Mouse (Mus musculus) ES-E14 (cell line): ENCODE results near the gene Ptpdc1. TPM values are rescaled to one million over a fixed set of nuclear protein-coding genes. Genes with fewer than 3 reads are reported as not detected.

ENCODE experiments used
- DNase-seq: peaks from one replicate; pipeline ENCODE4 v3.0.0-alpha.2; 2013; ENCODE audit warnings: low read depth, low spot score
- H3K27ac ChIP-seq: 2 replicates; pipeline ENCODE4 v1.5.1; 2012; ENCODE audit warnings: low read depth, mild to moderate bottlenecking, low read length, moderate library complexity, mixed read lengths; ENCODE audit not compliant: poor library complexity, insufficient read depth, severe bottlenecking
- H3K36me3 ChIP-seq: 2 replicates; pipeline ENCODE4 v1.6.1; 2012; ENCODE audit warnings: mild to moderate bottlenecking, low read length, moderate library complexity, mixed read lengths; ENCODE audit not compliant: control insufficient read depth, poor library complexity, insufficient read depth, severe bottlenecking
- H3K4me1 ChIP-seq, 2 experiments: fragments of 150-350 bp in 1 of 2; sonication (generic) in 1 of 2; 2 replicates each; pipeline ENCODE4 v1.6.1; 2012; ENCODE audit warnings: low read length in 2 of 2, mild to moderate bottlenecking in 1 of 2, mixed read lengths in 1 of 2; ENCODE audit not compliant: control insufficient read depth in 2 of 2, insufficient read depth in 2 of 2, poor library complexity in 1 of 2
- H3K4me3 ChIP-seq, 2 experiments: fragments of 150-350 bp in 1 of 2; sonication (generic) in 1 of 2; 2 replicates each; pipeline ENCODE4 v1.5.1; 2012; ENCODE audit warnings: low read length in 2 of 2, low read depth in 1 of 2, mild to moderate bottlenecking in 1 of 2, mixed read lengths in 1 of 2; ENCODE audit not compliant: insufficient read depth in 1 of 2, poor library complexity in 1 of 2, severe bottlenecking in 1 of 2
- H3K9ac ChIP-seq: 2 replicates; pipeline ENCODE4 v1.6.1; 2012; ENCODE audit warnings: low read depth, mild to moderate bottlenecking, low read length, mixed read lengths; ENCODE audit not compliant: poor library complexity, insufficient read depth, severe bottlenecking
- H3K9me3 ChIP-seq: fragments of 150-350 bp; sonication (generic); 2 replicates; pipeline ENCODE4 v1.6.1; 2012; ENCODE audit warnings: low read depth, mild to moderate bottlenecking, low read length; ENCODE audit not compliant: control insufficient read depth, insufficient read depth
- CHD2 ChIP-seq: IDR thresholded peaks from 2 replicates; pipeline ENCODE4 v1.6.1; 2014; ENCODE audit warnings: mild to moderate bottlenecking, low read depth, low read length, inconsistent platforms
- HCFC1 ChIP-seq: IDR thresholded peaks from 2 replicates; pipeline ENCODE4 v1.6.1; 2012; ENCODE audit warnings: low read length, inconsistent platforms, borderline replicate concordance; ENCODE audit not compliant: insufficient read depth
- MAFK ChIP-seq: IDR thresholded peaks from 2 replicates; pipeline ENCODE4 v1.6.1; 2014; ENCODE audit warnings: mild to moderate bottlenecking, low read depth, low read length, inconsistent platforms; ENCODE audit not compliant: insufficient read depth
- ZC3H11A ChIP-seq: IDR thresholded peaks from 2 replicates; pipeline ENCODE4 v1.6.1; 2012; ENCODE audit warnings: low read depth, mild to moderate bottlenecking, inconsistent platforms, low read length, borderline replicate concordance
- ZNF384 ChIP-seq: IDR thresholded peaks from 2 replicates; pipeline ENCODE4 v1.6.1; 2012; ENCODE audit warnings: low read depth, low read length, inconsistent platforms
- in situ Hi-C, 2 experiments: fragments of 600-800 bp; cut with MboI; formaldehyde crosslinking; loops; one replicate each; pipeline ENCODE4 v1.15.1; 2025; ENCODE audit warnings: low sequenced_read_pairs in 2 of 2, inconsistent platforms in 1 of 2; ENCODE audit not compliant: unreplicated experiment in 2 of 2
- total RNA-seq: library from RNA; depleted of rRNA; stranded (reverse); fragments of 300-350 nt; gene quantifications from 2 replicates; pipeline ENCODE4 v1.2.3, GENCODE M21; 2012

Ptpdc1 gene
- total RNA-seq, 1 experiment = 5.2 TPM

DNA sequence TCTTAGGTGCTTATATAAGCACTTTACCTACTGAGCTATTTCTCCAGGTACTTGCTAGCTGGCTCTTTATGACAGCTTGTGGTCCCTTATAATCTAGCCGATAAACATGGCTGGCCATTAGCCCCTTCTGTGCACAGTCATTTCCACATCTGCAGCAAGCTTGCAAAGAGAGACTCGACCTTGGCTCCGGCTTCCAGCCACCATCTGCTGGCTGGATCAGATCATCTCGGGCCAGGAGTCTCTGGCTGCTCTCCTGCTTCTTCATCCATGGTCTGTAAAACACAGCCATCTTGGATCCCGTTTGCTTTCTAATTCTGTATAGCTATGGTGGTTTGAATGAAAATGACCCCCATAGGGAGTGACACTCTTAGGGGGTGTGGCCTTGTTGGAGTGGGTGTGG is 63.1 kb downstream of the Ptpdc1 start:
- in situ Hi-C loops = no loop called here
- no peaks in the 10 kb centered on the region for H3K9me3 ChIP-seq
- H3K27ac ChIP-seq = no peak overlapping the region
- peaks cover 2 to 5% of the 10 kb centered on the region in 2 experiments; a peak in 1 of 4 replicates for H3K4me1 ChIP-seq
- H3K4me3 ChIP-seq = no peak overlapping the region
- TF ChIP-seq ZC3H11A = no peak
- TF ChIP-seq HCFC1 = no peak
- no peak for TF ChIP-seq ZNF384
- no peak for TF ChIP-seq MAFK
- no peak for TF ChIP-seq CHD2
- H3K9ac ChIP-seq = no peak overlapping the region
- DNase-seq = no peak
- H3K36me3 ChIP-seq = no peaks in the 10 kb centered on the region

DNA sequence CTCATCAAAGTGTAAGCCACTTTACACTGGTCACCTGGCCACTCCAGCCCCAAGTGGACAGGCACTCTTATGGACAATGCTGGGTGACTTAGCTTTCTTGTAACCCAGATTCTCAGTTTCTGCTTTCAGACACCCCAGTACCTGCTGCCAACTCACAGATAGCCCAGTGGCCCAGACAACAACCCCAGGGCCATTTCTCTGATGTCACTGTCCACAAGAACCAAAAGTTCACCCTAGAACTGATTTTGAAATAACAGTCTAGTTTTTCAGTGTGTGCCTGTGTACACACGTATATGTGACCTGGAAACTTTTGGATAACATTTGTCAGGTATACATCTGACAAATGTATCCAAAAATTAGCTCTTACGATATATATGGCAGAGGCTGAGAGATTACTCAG is 64.0 kb downstream of the Ptpdc1 start:
- no peak for TF ChIP-seq HCFC1
- H3K36me3 ChIP-seq = no peaks in the 10 kb centered on the region
- H3K27ac ChIP-seq = no peak overlapping the region
- no peak overlapping the region for H3K4me3 ChIP-seq
- in situ Hi-C loops = no loop called here
- H3K9ac ChIP-seq = no peak overlapping the region
- H3K4me1 ChIP-seq = peaks cover 2 to 5% of the 10 kb centered on the region in 2 experiments; a peak in 1 of 4 replicates
- H3K9me3 ChIP-seq = no peaks in the 10 kb centered on the region
- no peak for DNase-seq

DNA sequence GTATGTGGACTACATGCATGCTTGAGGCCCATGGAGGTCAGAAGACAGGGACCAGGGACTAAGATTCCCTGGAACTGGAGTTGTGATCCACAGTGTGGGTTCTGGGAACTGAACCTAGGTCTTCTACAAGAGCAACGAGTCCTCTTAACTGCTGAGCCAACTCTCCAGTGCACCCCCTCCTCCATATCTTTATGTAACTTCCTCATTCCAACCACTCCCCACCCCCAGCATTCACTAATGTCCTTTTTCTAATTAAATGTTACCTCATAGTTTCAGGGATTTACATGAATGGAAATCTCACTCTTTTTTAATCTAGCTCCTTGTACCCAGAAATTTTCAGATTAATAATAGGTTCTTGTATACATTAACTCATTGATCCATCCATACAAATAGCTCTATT is 69.5 kb downstream of the Ptpdc1 start:
- H3K9me3 ChIP-seq = no peaks in the 10 kb centered on the region
- H3K4me3 ChIP-seq = no peak overlapping the region
- no peak overlapping the region for H3K9ac ChIP-seq
- H3K4me1 ChIP-seq = peaks cover 0 to 5% of the 10 kb centered on the region in 2 experiments; a peak in 1 of 4 replicates
- in situ Hi-C loops = no loop called here
- TF ChIP-seq ZNF384 (no peak), HCFC1 (no peak), CHD2 (no peak), MAFK (no peak), ZC3H11A (no peak)
- H3K36me3 ChIP-seq = no peaks in the 10 kb centered on the region
- no peak for DNase-seq
- H3K27ac ChIP-seq = no peak overlapping the region

DNA sequence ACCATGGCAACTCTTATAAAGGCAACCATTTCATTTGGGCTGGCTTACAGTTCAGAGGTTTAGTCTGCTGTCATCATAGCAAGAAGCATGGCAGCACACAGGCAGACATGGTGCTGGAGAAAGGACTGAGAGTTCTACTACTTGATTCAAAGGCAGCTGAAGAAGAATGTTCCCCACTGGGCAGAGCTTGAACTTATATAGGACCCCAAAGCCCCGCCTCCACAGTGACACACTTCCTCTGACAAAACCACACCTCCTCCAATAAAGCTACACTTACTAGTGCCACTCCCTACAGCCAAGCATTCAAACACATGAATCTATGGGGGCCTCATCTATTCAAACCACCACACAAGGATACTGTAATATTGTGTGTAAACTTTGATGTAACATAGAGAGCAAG is 70.9 kb downstream of the Ptpdc1 start:
- H3K27ac ChIP-seq = no peak overlapping the region
- no peaks in the 10 kb centered on the region for H3K9me3 ChIP-seq
- in situ Hi-C loops = no loop called here
- no peak for DNase-seq
- no peak overlapping the region for H3K9ac ChIP-seq
- no peak overlapping the region for H3K4me3 ChIP-seq
- TF ChIP-seq ZC3H11A (no peak), ZNF384 (no peak), MAFK (no peak), HCFC1 (no peak), CHD2 (no peak)
- no peaks in the 10 kb centered on the region for H3K36me3 ChIP-seq
- H3K4me1 ChIP-seq = peaks cover 0 to 5% of the 10 kb centered on the region in 2 experiments; a peak in 1 of 4 replicates

DNA sequence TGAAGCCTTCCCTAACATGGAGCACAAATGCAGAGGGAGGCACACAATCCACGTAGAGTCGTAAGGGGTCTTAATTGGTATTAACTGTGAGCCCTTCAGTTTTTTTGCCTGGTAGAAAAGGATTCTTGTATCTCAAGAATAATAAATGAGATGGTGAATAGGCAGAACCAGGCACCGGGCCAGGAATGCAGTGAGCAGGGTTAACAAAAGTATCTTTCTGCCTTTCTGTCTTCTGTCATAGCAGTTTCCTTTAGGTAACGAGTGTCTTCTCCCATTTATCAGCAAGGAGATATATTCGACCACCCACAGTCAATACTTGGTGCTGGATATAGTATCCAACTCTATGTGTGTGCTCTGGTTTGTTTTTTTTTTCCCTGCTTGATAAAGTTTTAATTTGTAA is 72.0 kb downstream of the Ptpdc1 start:
- H3K9ac ChIP-seq = no peak overlapping the region
- peaks cover 0 to 5% of the 10 kb centered on the region in 2 experiments; a peak in 1 of 4 replicates for H3K4me1 ChIP-seq
- H3K4me3 ChIP-seq = no peak overlapping the region
- in situ Hi-C loops = no loop called here
- H3K9me3 ChIP-seq = no peaks in the 10 kb centered on the region
- DNase-seq = no peak
- no peaks in the 10 kb centered on the region for H3K36me3 ChIP-seq
- no peak overlapping the region for H3K27ac ChIP-seq
- TF ChIP-seq HCFC1 (no peak), CHD2 (no peak), MAFK (no peak), ZC3H11A (no peak), ZNF384 (no peak)
